Mouse (Mus musculus): Measurements from ENCODE around the gene Pofut2. TPM values are rescaled to one million over a fixed set of nuclear protein-coding genes. Genes with fewer than 3 reads are reported as not detected.
A peak's percentile ranks its signal among the peaks of the same experiment; 100 is the strongest.

Pofut2 gene
- polyA plus RNA-seq (2015; fragmentation: Nextera tagmentation; extraction: Ambion mirVana), result 47.3 and 50.5 TPM in 2 replicates

GRCm38 (mm10) chr10:77258704-77259621 is at the start of gene Pofut2:
Gene Pofut2, plus strand, starts transcription at chr10:77259218.
- H3K27me3 ChIP-seq (replicated peaks; ENCODE audit: control insufficient read depth, insufficient read depth, low read length), result no peaks in the 10 kb centered on the region
- WGBS, result under 1% methylated on average over 80 of the region's 81 CpGs
- H3K9me3 ChIP-seq (ENCODE audit: control insufficient read depth, low read length), result no peaks in the 10 kb centered on the region
- peak; percentile 99 for ATAC-seq
- H3K4me3 ChIP-seq (replicated peaks; ENCODE audit: low read length), result peak within 1 kb of the TSS; percentile 97
- peak within 1 kb of the TSS; percentile 87 for H3K9ac ChIP-seq (replicated peaks; ENCODE audit: low read depth, low read length)
- H3K4me2 ChIP-seq (ENCODE audit: low read length), result peak within 1 kb of the TSS; percentile 90
- peaks cover 7% of the 10 kb centered on the region; the same call in 1 of the 2 replicates for H3K36me3 ChIP-seq (ENCODE audit: control insufficient read depth, insufficient read depth)
- peaks cover 14% of the 10 kb centered on the region for H3K4me1 ChIP-seq (replicated peaks; ENCODE audit: control insufficient read depth, insufficient read depth, low read length)
- peak within 1 kb of the TSS; percentile 75 for H3K27ac ChIP-seq (ENCODE audit: low read length)

GRCm38 (mm10) chr10:77209261-77209660 is 49.8 kb upstream of the Pofut2 start:
- Histone ChIP-seq H3K4me3 (replicated peaks; ENCODE audit: low read length) (no peak overlapping the region), H3K27ac (ENCODE audit: low read length) (no peak overlapping the region), H3K36me3 (ENCODE audit: control insufficient read depth, insufficient read depth) (no peaks in the 10 kb centered on the region), H3K9me3 (ENCODE audit: control insufficient read depth, low read length) (no peaks in the 10 kb centered on the region), H3K9ac (replicated peaks; ENCODE audit: low read depth, low read length) (no peak overlapping the region), H3K4me2 (ENCODE audit: low read length) (no peak overlapping the region), H3K4me1 (replicated peaks; ENCODE audit: control insufficient read depth, insufficient read depth, low read length) (no peaks in the 10 kb centered on the region), H3K27me3 (replicated peaks; ENCODE audit: control insufficient read depth, insufficient read depth, low read length) (no peaks in the 10 kb centered on the region)
- no peak for ATAC-seq
- 64% methylated on average over 5 of the region's 5 CpGs for WGBS

- Histone ChIP-seq H3K4me2 (ENCODE audit: low read length) (no peak overlapping the region), H3K27me3 (replicated peaks; ENCODE audit: control insufficient read depth, insufficient read depth, low read length) (no peaks in the 10 kb centered on the region), H3K4me1 (replicated peaks; ENCODE audit: control insufficient read depth, insufficient read depth, low read length) (no peaks in the 10 kb centered on the region), H3K36me3 (ENCODE audit: control insufficient read depth, insufficient read depth) (no peaks in the 10 kb centered on the region), H3K27ac (ENCODE audit: low read length) (no peak overlapping the region), H3K9me3 (ENCODE audit: control insufficient read depth, low read length) (no peaks in the 10 kb centered on the region), H3K4me3 (replicated peaks; ENCODE audit: low read length) (no peak overlapping the region), H3K9ac (replicated peaks; ENCODE audit: low read depth, low read length) (no peak overlapping the region)
- WGBS, result 98% methylated on average over 3 of the region's 3 CpGs
- ATAC-seq, result no peak
These were observed 48.4 kb upstream of the Pofut2 start for GRCm38 (mm10) chr10:77210666-77211065.

GRCm38 (mm10) chr10:77211116-77211570 is 47.9 kb upstream of the Pofut2 start:
- Histone ChIP-seq H3K4me1 (replicated peaks; ENCODE audit: control insufficient read depth, insufficient read depth, low read length) (no peaks in the 10 kb centered on the region), H3K9ac (replicated peaks; ENCODE audit: low read depth, low read length) (no peak overlapping the region), H3K4me3 (replicated peaks; ENCODE audit: low read length) (no peak overlapping the region), H3K36me3 (ENCODE audit: control insufficient read depth, insufficient read depth) (no peaks in the 10 kb centered on the region), H3K27me3 (replicated peaks; ENCODE audit: control insufficient read depth, insufficient read depth, low read length) (no peaks in the 10 kb centered on the region), H3K27ac (ENCODE audit: low read length) (no peak overlapping the region), H3K9me3 (ENCODE audit: control insufficient read depth, low read length) (no peaks in the 10 kb centered on the region), H3K4me2 (ENCODE audit: low read length) (no peak overlapping the region)
- no peak for ATAC-seq
- WGBS, result 74% methylated on average over 11 of the region's 11 CpGs

GRCm38 (mm10) chr10:77212354-77213120 is 46.5 kb upstream of the Pofut2 start:
- Histone ChIP-seq H3K9ac (replicated peaks; ENCODE audit: low read depth, low read length) (no peak overlapping the region), H3K4me1 (replicated peaks; ENCODE audit: control insufficient read depth, insufficient read depth, low read length) (no peaks in the 10 kb centered on the region), H3K36me3 (ENCODE audit: control insufficient read depth, insufficient read depth) (no peaks in the 10 kb centered on the region), H3K27ac (ENCODE audit: low read length) (no peak overlapping the region), H3K27me3 (replicated peaks; ENCODE audit: control insufficient read depth, insufficient read depth, low read length) (no peaks in the 10 kb centered on the region), H3K9me3 (ENCODE audit: control insufficient read depth, low read length) (no peaks in the 10 kb centered on the region), H3K4me2 (ENCODE audit: low read length) (no peak overlapping the region), H3K4me3 (replicated peaks; ENCODE audit: low read length) (no peak overlapping the region)
- 77% methylated on average over 6 of the region's 6 CpGs for WGBS
- no peak for ATAC-seq

DNA sequence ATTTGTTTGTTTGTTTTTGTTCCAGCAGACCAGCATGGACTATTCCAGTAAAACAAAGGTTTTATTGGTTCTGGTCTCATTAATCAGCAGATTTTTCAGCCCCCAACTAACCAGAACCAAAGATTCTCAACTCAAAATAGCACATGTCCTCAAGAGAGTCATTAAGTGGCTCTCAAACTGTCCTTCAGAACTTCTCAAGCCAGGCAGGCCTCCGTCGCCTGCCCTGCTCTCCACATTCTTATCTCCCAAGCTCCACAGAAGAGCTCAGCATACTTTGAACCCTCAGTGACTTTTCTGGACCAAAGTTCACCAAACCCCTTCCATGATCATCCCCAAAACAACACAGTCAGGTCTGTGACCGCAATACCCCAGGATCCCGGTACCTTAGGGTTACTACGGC is 45.5 kb upstream of the Pofut2 start:
- Histone ChIP-seq H3K36me3 (ENCODE audit: control insufficient read depth, insufficient read depth) (no peaks in the 10 kb centered on the region), H3K9me3 (ENCODE audit: control insufficient read depth, low read length) (no peaks in the 10 kb centered on the region), H3K4me2 (ENCODE audit: low read length) (no peak overlapping the region), H3K27ac (ENCODE audit: low read length) (no peak overlapping the region), H3K4me3 (replicated peaks; ENCODE audit: low read length) (no peak overlapping the region), H3K9ac (replicated peaks; ENCODE audit: low read depth, low read length) (no peak overlapping the region), H3K4me1 (replicated peaks; ENCODE audit: control insufficient read depth, insufficient read depth, low read length) (no peaks in the 10 kb centered on the region), H3K27me3 (replicated peaks; ENCODE audit: control insufficient read depth, insufficient read depth, low read length) (no peaks in the 10 kb centered on the region)
- no peak for ATAC-seq
- WGBS, result 93% methylated on average over 5 of the region's 5 CpGs

DNA sequence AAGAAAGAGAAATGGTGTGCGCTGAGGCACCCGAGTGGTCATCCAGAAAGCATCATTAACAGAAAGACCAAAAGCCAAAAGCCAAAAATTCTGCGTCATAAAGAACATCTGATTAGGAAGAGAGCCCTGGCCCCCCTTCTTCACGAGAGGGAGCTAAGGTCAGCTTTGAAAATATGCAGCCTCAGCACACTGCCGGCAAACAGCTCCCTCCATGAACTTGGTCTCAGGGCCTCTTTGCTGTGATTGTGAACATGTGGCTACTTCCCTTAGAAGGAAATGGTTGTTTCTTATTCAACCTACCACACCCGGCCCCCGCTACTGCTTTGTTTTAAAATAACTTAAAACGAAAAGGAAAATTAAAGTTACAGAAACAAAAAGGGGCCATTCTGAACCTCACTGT is 44.4 kb upstream of the Pofut2 start:
- Histone ChIP-seq H3K9me3 (ENCODE audit: control insufficient read depth, low read length) (no peaks in the 10 kb centered on the region), H3K4me3 (replicated peaks; ENCODE audit: low read length) (no peak overlapping the region), H3K27me3 (replicated peaks; ENCODE audit: control insufficient read depth, insufficient read depth, low read length) (no peaks in the 10 kb centered on the region), H3K4me1 (replicated peaks; ENCODE audit: control insufficient read depth, insufficient read depth, low read length) (no peaks in the 10 kb centered on the region), H3K36me3 (ENCODE audit: control insufficient read depth, insufficient read depth) (no peaks in the 10 kb centered on the region), H3K4me2 (ENCODE audit: low read length) (no peak overlapping the region), H3K27ac (ENCODE audit: low read length) (no peak overlapping the region), H3K9ac (replicated peaks; ENCODE audit: low read depth, low read length) (no peak overlapping the region)
- no peak for ATAC-seq
- 82% methylated on average over 8 of the region's 8 CpGs for WGBS

- 73% methylated on average over 4 of the region's 4 CpGs for WGBS
- H3K27ac ChIP-seq (ENCODE audit: low read length), result no peak overlapping the region
- H3K4me3 ChIP-seq (replicated peaks; ENCODE audit: low read length), result no peak overlapping the region
- no peaks in the 10 kb centered on the region for H3K4me1 ChIP-seq (replicated peaks; ENCODE audit: control insufficient read depth, insufficient read depth, low read length)
- no peaks in the 10 kb centered on the region for H3K27me3 ChIP-seq (replicated peaks; ENCODE audit: control insufficient read depth, insufficient read depth, low read length)
- no peak for ATAC-seq
- no peak overlapping the region for H3K9ac ChIP-seq (replicated peaks; ENCODE audit: low read depth, low read length)
- no peaks in the 10 kb centered on the region for H3K36me3 ChIP-seq (ENCODE audit: control insufficient read depth, insufficient read depth)
- H3K4me2 ChIP-seq (ENCODE audit: low read length), result no peak overlapping the region
- H3K9me3 ChIP-seq (ENCODE audit: control insufficient read depth, low read length), result no peaks in the 10 kb centered on the region
These were observed 43.4 kb upstream of the Pofut2 start for GRCm38 (mm10) chr10:77215641-77216040.

DNA sequence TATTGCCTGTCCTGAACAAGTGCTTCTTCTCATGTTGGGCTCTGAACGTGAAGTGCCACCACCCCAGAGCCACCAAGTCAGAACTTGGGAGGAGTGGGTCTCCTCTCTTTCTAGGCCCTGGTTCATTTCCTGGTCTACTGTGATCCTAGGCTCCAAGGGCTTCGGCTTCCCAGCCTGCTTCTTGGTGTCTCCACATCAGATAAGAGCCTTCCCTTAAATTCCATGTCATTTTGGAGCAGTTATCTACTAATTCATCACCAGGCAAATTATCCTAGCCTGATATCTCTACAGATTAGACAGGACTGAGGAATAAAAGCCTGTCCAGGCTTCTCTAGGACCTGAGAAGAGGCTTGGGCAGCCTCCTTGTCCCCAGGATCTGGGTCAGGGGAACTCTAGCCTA is 42.7 kb upstream of the Pofut2 start:
- H3K4me1 ChIP-seq (replicated peaks; ENCODE audit: control insufficient read depth, insufficient read depth, low read length), result no peaks in the 10 kb centered on the region
- no peak overlapping the region for H3K9ac ChIP-seq (replicated peaks; ENCODE audit: low read depth, low read length)
- no peak overlapping the region for H3K4me2 ChIP-seq (ENCODE audit: low read length)
- H3K9me3 ChIP-seq (ENCODE audit: control insufficient read depth, low read length), result no peaks in the 10 kb centered on the region
- H3K27me3 ChIP-seq (replicated peaks; ENCODE audit: control insufficient read depth, insufficient read depth, low read length), result no peaks in the 10 kb centered on the region
- H3K4me3 ChIP-seq (replicated peaks; ENCODE audit: low read length), result no peak overlapping the region
- 62% methylated on average over 2 of the region's 2 CpGs for WGBS
- ATAC-seq, result no peak
- H3K36me3 ChIP-seq (ENCODE audit: control insufficient read depth, insufficient read depth), result no peaks in the 10 kb centered on the region
- no peak overlapping the region for H3K27ac ChIP-seq (ENCODE audit: low read length)

Measured in forebrain, embryonic 16.5 days (tissue).